Mouse (Mus musculus) left cerebral cortex, postnatal 10 days (tissue): Measurements from ENCODE around the gene Hist2h2aa2. TPM values are rescaled to one million over a fixed set of nuclear protein-coding genes. Genes with fewer than 3 reads are reported as not detected.
"Not testable (repeated sequence)": the region's sequence is repeated elsewhere in the genome, so short reads cannot be mapped to it uniquely, and the experiment has no call there.

Experiments
- DNase-seq, 2 experiments: peaks; one replicate each; pipeline ENCODE4 v3.0.0; 2021 to 2022; ENCODE audit warnings: low spot score in 2 of 2, mixed read lengths in 1 of 2; ENCODE audit errors: extremely low spot score in 1 of 2
- intact Hi-C: fragments of 180-260 bp; cut with DNase I; formaldehyde crosslinking; loops from one replicate; pipeline ENCODE4 v1.15.1; 2025
- total RNA-seq, 2 experiments: library from RNA; stranded (reverse); gene quantifications; 2 replicates each; pipeline ENCODE4 v1.2.3; 2021

Hist2h2aa2 gene
- total RNA-seq, 2 experiments from 2014 or later: 281 to 297 TPM

DNA sequence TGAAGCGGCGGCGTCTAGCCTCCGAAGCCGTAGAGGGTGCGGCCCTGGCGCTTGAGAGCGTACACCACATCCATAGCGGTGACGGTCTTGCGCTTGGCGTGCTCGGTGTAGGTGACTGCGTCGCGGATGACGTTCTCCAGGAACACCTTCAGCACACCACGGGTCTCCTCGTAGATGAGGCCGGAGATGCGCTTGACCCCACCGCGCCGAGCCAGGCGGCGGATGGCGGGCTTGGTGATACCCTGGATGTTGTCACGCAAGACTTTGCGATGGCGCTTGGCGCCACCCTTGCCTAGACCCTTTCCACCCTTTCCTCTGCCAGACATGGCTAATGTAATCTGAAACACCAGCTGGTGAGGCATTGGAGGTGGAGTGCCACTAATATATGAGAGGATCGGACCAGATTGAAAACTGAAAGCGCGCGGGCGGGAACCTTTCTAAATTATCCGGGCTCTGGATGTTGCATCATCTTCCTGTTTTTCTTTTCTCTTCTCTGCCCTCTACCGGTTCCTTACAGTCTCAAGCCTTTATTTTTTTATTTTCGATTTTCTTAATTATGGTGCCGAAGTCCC lies 23.0 kb upstream of the Hist2h2aa2 start, which contains the start of gene Hist2h4:
Hist2h4 (minus strand) TSS at position 333 of the 572 bp plus-strand sequence.
- intact Hi-C loops: no loop called here
- peak; percentile 93 to 98 for DNase-seq

GRCm38 (mm10) chr3:96262216-96262875 lies 22.3 kb upstream of the Hist2h2aa2 start:
- intact Hi-C loops: no loop called here

GRCm38 (mm10) chr3:96261623-96262022 lies 21.5 kb upstream of the Hist2h2aa2 start:
- intact Hi-C loops: no loop called here
- no peak for DNase-seq

More at GRCm38 (mm10) chr3:96262216-96262875, 22.3 kb upstream of the Hist2h2aa2 start:
- peak; percentile 78 to 83 for DNase-seq

DNA sequence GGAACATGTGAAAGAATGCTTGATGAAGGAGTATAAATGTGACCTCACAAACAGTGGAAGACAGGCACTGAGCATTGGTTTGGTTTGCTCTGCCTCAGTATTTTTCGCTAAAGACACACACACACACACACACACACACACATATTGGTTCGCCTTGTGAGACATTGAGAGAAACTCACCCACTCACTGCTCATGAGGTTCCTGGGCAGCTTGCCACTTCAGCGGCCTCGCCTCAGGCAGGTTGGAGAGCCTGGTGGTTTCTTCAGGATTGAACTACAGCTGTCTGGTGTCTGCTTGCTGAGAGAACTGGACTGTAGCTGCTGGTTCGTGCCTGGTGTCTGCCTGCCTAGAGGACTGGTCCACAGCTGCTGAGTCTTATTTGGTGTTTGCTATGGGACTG lies 20.1 kb upstream of the Hist2h2aa2 start:
- DNase-seq: no peak
- intact Hi-C loops: no loop called here

DNA sequence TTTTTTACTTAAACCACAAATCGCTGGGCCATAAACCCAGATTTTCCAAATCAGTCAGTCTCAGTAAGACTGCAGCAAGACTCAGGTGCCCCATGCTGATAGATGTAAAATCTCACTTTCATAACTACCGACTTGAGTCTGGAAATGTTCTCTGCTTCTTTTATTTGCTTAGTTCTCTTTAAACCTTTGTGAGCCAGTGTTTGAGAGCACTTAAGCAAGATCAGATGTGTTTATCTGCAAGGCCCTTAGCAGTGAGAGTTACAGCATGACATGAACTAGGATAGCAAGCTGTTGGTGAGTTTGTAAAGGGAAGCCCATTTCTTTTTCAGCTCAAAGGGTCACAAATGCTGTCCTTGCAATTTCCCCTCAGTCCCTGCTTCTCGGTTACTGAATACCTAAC lies 17.1 kb upstream of the Hist2h2aa2 start:
- DNase-seq: no peak
- intact Hi-C loops: no loop called here

GRCm38 (mm10) chr3:96255926-96256593 lies 16.0 kb upstream of the Hist2h2aa2 start:
- intact Hi-C loops: no loop called here
- DNase-seq: no peak

DNA sequence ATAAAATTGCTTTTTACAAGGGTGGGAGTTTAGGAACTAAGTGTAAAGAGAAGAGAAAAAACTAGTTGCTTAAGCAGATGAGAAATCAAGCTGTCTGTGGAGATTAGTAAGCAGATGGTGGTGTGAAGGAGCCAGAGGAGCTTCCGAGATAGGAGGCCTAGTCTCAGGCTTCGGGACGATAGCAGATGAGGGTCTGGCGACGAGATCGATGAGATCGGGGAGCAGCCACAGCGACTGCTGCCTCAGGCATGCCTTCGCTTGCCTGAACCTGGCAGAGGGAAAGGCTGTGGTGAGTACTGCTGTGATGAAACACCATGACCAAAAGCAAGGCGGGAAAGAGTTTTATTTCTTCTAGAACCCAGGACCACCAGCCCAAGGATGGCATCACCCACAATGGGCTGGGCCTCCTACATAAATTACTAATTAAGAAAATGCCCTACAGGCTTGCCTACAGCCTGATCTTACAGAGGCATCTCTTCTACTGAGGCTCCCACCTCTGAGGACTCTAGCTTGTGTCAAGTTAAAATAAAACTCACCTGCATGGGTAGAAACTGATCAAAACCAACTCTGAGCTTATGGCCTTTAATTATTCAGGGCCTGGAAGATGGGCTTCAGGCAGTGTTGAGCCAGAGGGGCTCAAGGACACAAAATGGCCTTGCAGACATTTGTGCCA lies 14.7 kb upstream of the Hist2h2aa2 start:
- DNase-seq: no peak

GRCm38 (mm10) chr3:96251787-96252186 lies 11.7 kb upstream of the Hist2h2aa2 start:
- DNase-seq: no peak
- intact Hi-C loops: no loop called here

More for the DNA sequence above, 14.7 kb upstream of the Hist2h2aa2 start:
- intact Hi-C loops: no loop called here

DNA sequence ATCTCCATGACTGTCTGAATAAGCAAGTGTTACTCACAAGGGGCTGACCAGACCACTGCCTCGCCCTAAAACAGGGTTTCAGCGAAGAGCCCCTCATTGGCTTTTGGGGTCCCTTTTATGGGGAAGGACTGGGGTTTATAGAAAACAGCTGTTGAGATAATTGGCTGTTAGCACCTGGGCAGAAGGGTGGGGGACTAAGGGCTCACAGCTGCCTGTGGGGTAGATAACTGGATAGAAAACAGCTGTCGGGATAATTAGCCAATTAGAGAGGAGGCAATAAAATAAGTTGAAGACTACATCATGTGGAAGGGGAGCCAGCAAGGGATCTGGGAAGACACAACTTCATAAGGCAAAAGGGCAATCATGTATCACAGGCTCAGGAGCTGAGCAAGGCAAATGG lies 10.8 kb upstream of the Hist2h2aa2 start:
- DNase-seq: no peak
- intact Hi-C loops: no loop called here

GRCm38 (mm10) chr3:96249034-96249345 lies 8.9 kb upstream of the Hist2h2aa2 start:
- intact Hi-C loops: no loop called here
- DNase-seq: no peak

- DNase-seq: no peak
- intact Hi-C loops: no loop called here
These were observed 8.3 kb upstream of the Hist2h2aa2 start for GRCm38 (mm10) chr3:96248141-96249033.

DNA sequence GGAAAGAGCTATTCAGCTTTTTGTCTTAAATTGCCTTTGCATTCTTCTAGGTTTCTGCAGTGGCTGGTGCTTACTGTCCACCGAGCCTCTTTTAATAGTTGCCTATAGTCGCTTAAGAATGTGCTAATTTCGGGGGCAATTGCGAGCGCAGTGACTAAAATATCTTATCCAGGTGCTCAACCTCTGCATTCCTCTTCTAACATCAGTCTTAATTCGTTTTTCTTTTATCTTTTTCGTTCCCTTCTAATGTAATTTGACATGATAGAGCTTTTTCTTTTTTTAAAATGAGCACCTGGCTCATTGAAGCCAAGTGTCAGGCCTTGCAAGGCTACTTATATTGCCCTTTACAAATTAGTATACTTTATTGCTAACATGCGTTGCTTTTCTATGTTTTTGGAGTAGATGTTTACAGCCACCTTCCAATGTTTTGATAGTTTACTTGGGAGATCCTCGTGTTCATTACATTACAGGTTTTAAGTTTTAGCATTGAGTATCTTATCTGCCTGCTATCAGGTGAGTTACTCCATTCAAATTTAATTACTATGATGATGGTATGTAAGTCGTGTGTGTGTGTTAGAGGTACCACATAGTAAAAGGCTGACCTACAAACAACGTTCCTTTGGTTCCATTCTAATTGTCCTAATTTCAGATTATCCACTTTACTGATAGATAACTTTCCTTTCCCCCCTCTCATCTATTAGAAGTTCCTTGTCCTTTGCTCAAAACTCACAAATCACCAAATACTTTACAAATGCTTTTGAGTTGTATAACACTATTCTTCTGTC lies 7.5 kb upstream of the Hist2h2aa2 start:
- no peak for DNase-seq
- intact Hi-C loops: no loop called here

GRCm38 (mm10) chr3:96246427-96246856 lies 6.4 kb upstream of the Hist2h2aa2 start, which contains the start of gene Hist2h3c1:
TSS of gene Hist2h3c1 (plus strand) at chr3:96246685.
- DNase-seq: not testable (repeated sequence)

GRCm38 (mm10) chr3:96246018-96246417 lies 5.9 kb upstream of the Hist2h2aa2 start:
- intact Hi-C loops, DNase-seq: not testable (repeated sequence)

More at GRCm38 (mm10) chr3:96246427-96246856, 6.4 kb upstream of the Hist2h2aa2 start, which contains the start of gene Hist2h3c1:
- intact Hi-C loops: not testable (repeated sequence)

DNA sequence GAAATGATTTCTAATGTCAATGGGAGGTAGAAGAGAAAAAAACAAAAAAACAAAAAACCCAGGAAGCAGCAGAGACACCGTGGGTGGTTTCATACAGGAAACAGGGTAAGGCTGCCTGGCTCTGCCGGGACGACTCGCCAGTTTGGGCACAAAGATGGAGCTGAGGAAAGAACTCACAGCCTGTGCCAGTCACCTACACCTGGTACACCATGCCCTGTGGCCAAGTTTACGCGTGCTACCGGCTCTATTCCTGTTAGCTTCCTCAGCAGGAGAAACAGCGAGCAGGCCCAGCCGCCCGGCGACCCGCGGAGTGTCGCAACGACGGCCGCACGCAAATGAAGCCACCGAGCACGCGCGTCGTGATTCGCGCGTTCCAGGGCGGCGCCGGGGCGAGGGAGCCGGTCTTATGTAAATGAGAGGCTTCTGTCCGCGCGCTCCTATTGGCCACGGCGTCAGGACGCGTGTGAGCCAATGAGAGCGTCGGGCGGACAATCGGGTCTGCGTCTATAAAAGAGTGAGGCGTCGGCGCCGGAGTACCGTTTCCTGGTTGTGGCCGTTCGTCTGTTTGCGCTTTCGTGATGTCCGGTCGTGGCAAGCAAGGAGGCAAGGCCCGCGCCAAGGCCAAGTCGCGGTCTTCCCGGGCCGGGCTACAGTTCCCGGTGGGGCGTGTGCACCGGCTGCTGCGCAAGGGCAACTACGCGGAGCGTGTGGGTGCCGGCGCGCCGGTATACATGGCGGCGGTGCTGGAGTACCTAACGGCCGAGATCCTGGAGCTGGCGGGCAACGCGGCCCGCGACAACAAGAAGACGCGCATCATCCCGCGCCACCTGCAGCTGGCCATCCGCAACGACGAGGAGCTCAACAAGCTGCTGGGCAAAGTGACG lies 5.2 kb upstream of the Hist2h2aa2 start, which contains the start of gene Hist2h2aa1:
Hist2h2aa1 (plus strand) TSS at position 495 of the 884 bp plus-strand sequence.
- peak; percentile 79 to 89 for DNase-seq
- intact Hi-C loops: not testable (repeated sequence)

DNA sequence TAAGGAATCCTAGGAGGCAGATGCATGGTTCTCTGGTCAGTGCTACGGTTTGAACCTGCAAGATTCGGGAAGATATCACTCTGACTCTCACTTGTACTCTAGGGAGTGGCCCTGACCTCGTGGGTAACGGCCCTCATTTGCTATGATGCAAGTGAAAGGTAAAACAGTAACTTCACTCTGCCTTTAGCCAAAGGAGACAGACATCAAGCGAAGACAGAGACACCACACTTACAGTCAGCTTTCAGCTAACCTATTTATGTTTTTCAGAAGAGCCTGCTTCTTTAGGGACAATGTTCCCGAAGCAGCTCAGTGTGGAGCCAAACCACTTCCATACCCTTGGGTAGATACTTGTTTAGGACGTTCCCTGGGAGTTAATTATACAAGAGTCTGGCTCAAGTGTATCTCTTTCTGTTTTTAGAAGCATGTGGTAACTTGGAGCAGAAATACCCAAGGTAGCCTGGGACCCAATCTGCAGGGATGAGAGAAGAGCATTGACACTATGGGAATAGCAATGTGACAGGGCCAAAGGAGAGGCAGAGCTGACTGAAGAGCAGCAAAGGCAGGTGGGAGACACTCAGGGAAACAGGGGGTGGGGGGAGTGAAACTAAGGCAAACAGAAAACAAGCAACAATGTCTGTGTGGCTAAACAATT lies 4.0 kb upstream of the Hist2h2aa2 start:
- intact Hi-C loops: no loop called here
- DNase-seq: no peak
